Mouse (Mus musculus) cerebellum, postnatal 14 days (tissue): ENCODE data around the gene Eef2k.
A peak's percentile ranks its signal among the peaks of the same experiment; 100 is the strongest.

ENCODE experiments used
- DNase-seq, 2 experiments: peaks; one replicate each; pipeline ENCODE4 v3.0.0; 2021; ENCODE audit warnings: mixed read lengths in 2 of 2

The Eef2k gene

GRCm38 (mm10) chr7:120848831-120849512, 6.3 kb downstream of the Eef2k start:
- DNase-seq: peak in 1 of 2 experiments; percentile 24

GRCm38 (mm10) chr7:120850165-120850564, 7.5 kb downstream of the Eef2k start:
- no peak for DNase-seq

DNA sequence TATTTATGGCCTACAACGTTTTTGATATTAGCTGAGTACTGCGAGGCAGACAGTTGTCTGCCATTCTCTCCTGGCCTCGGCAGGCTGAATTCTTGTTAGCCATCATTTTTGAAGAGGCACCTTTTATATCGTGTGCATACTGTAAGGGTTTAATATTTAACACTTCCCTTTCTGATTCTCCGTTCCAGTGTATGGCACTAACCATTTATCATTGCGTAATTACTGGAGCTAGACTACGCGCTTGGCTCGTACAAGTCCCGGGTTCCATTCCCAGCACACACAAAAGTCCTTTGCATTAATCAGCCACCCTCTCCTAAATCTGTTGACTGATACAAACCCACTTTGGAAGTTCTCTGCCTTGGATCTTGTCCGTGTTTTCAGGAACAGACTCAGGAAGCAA, 17.2 kb downstream of the Eef2k start:
- no peak for DNase-seq

DNA sequence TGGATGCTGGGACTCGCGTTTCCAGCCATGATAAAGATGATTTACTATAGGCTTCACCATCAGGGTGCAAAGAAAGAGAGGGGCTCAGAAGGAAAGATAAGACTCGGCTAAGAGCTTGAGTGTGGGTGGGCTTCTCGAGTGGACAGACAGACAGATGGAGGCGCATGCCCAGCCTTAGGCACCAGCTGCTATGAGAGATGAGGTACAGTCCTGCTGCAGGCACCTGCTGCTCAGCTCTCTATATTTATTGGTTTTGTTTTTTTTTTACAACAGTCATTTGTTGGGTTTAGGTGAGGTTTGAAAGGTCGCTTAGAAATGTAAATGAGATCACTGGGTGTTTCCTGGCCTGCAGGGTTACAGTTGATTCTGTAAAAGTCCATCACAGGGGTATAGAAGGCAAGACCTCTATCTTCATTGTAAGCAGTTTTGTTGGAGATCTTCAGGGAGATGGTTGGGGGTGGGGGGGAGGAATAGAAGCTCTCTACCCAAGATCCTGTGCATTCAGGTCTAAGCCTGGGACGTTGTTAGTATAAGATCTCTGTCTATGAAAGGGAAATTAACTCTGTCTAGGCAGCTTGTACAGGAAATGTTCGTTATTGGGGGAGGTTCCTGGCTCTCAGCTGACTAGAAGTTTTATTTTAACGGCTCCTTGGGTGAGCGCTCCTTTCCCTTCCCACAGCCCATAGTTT, 18.3 kb downstream of the Eef2k start:
- DNase-seq: no peak

DNA sequence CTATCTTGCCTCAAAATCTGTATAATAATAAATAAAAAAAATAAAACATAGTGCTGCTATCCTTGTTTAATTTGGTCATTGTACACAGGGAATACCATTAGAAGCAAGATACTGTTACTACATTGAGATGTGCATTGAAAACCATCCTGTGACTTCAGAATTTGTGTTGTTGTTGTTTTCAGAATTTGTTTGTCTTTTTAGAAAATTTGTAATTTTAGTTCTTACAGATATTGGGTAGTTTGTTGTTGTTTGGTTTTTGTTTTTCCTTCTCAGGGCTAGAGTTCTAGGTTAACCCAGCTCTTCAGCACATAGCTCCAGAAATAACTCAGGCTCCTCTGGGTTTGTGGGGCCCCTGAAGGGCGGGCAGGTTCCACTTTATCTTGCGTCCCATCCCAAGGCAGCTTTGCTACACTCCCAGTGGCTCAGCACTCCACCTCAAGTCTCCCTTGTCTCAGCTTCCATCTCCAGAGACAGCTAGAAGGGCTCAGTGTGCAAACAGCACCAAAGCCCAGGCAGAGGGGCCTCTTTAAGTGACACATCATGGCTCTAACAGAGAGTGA, 18.9 kb downstream of the Eef2k start:
- DNase-seq: no peak

DNA sequence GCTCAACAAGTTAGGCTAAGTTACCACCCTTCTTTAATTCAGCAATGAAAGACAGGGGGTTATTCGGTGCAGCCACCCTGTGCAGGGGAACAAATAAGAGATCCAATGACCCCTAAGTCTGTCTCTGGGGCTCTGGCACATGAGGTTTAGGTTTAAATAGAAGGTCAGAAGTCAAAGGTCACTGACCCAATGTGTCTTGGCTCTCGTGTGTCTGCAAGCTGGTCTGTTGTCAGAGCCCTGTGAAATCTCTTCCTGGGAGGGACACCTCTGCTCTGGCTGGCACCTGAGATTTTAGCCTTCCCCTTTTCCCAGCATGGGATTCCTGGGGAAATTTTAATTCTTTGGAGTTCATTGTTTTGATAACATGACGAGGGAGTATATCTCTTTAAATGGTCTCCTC, 19.6 kb downstream of the Eef2k start:
- DNase-seq: no peak

DNA sequence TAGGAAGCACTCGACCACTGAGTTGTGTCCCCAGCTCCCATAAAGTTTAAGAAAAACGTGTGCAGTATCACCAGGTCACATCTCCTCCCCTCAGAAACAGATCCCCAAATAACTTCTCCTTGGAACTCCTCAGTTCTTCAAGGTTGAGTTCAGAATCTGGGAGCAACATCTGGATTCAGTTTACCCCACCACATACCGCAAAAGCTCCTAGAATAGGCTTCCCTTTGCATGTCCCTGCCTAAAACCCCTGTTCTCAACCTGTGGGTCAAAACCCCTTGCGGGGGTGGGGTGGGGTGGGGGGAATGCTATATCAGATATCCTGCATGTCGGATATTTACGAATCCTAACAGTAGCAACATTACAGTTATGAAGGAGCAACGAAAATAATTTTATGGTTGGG, 20.0 kb downstream of the Eef2k start:
- DNase-seq: no peak

DNA sequence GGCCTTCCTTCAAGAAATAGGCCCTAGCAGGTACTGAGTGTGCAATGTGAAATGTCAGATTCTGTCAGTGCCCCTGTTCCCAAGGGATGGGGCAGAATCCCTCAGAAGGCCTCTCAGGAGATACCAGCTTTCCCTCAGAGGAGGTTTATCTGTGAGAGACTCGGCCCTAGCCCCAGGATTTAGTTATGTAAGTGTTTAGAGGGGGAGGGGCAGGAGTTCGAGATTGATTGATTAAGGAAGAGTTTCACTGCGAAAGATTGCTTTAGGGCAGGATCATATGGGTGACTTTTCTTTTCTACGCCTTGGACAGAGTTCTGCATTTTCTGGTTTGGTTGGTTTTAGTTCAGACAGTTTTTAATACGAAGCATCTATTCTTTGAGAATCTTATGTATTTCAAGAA, 20.8 kb downstream of the Eef2k start:
- no peak for DNase-seq

DNA sequence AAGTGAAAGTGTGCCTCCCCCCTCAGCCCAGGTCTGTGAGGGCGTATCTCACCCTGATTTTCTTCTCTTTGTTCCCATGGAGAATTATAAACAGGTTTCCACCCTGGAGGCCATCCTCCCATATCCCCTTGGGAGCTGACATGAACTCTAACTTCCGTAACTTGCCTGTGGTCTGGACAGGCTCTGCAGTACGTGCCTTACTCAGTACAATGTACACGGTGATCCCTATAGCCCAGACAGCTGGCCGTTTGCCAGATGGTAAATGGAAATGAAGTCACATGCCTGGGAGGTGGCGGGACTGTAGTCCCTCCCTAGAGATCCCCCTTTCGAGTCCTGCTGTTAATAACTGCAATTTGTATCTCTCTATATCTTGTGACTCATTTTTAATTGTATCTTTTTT, 22.5 kb downstream of the Eef2k start:
- DNase-seq: peak in 1 of 2 experiments; percentile 44

DNA sequence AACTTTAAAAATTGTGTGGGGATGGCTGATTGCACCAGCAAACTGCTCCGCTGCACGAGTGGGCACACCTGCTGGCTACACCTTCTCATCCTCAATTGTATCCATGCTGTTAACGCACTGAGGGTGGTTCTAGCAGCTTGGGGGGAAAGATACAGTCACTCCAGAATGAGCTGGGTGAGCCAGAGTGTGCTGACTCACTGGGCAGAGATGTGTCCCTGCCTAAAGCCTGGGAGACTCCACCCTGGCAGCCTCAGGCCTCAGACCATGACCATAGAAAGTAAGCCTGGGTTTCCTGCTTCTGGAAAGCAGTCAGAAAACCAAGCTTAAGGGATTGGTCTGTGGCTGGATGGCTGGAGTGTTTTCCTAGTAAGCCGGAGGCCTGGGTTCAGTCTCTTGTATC, 23.2 kb downstream of the Eef2k start:
- DNase-seq: no peak

- no peak for DNase-seq
These were observed 24.1 kb downstream of the Eef2k start for GRCm38 (mm10) chr7:120866684-120867083.

GRCm38 (mm10) chr7:120867720-120868119, 25.1 kb downstream of the Eef2k start:
- no peak for DNase-seq

GRCm38 (mm10) chr7:120869883-120870282, 27.3 kb downstream of the Eef2k start:
- no peak for DNase-seq

GRCm38 (mm10) chr7:120870431-120871008, 27.9 kb downstream of the Eef2k start:
- peak; percentile 30 to 35 for DNase-seq

GRCm38 (mm10) chr7:120873083-120873482, 30.5 kb downstream of the Eef2k start:
- no peak for DNase-seq

GRCm38 (mm10) chr7:120874021-120874420, 31.4 kb downstream of the Eef2k start:
- no peak for DNase-seq

GRCm38 (mm10) chr7:120874764-120875539, 32.3 kb downstream of the Eef2k start:
- DNase-seq: no peak

- DNase-seq: no peak
These were observed 33.1 kb downstream of the Eef2k start for GRCm38 (mm10) chr7:120875540-120876388.

- DNase-seq: peak; percentile 32 to 54
These were observed 35.6 kb downstream of the Eef2k start for GRCm38 (mm10) chr7:120878271-120878670.

- no peak for DNase-seq
These were observed 37.3 kb downstream of the Eef2k start for GRCm38 (mm10) chr7:120879972-120880371.

DNA sequence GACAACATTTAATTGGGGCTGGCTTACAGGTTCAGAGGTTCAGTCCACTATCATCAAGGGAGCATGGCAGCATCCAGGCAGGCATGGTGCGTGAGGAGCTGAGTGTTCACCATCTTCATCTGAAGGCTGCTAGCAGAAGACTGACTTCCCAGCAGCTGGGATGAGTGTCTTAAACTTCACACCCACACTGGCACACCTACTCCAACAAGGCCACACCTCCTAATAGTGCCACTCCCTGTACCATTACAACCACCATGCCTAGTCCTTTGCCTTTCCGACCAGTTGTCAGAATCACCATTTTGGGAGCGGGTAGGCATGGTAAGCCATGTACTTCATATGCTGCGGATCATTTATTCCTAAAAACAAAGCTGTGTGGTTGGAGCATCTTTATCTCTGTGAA, 38.1 kb downstream of the Eef2k start:
- DNase-seq: no peak

DNA sequence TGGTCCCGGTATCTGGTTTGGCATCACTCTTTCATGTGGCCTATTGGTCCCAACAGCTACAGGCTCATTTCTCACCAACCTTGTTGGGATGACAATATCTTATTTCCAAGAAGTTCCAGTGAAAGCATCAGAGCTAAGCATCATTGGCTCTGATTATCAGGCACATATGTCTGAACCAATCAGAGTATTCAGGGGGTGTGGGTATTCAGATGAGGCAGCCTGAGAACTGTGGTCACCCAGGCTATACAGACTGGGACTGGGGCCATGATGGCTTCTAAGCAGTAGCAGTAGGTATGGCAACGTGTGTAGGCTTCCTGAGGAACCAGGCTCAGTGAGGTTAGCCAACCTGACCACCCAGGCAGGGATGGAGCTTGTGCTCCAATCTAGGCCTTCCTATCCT, 38.8 kb downstream of the Eef2k start:
- no peak for DNase-seq
